ENCODE assay signal across 8 mouse cellular contexts in the genomic region with DNA sequence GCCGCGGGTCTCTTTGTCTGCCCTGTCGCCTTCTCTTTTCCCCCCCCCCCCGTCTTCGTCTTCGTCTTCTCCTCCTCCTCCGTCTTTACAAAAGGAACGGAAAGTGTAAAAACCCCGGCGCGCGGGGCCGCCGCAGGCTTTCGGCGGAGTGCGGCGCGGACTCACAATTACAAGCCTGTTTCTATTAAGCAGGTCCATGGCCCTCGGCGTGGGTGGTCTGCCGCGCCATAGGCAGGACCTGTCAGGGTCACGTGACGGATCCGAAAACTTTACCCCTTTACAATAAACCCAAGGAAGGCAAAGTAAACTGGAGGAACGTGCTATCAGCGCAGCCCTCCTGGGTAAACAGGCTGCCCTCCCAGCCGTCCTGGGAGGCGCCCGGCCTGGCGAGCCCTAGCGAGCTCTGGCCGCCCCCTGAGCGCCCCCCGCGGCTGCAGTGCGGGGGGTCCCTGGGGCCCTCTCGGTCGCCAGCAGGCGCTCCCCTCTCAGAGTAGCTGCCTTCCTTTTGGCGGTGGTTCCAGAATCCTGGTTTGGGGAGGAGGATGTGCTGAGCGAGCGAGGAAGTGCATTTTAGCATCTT. TPM values are rescaled to one million over a fixed set of nuclear protein-coding genes. Genes with fewer than 3 reads are reported as not detected.
DNase-seq lines count a peak whose midpoint lies in the region; ATAC-seq and TF ChIP-seq lines count a peak whose summit lies in the region.

A gene (minus strand): TSS at position 343 of the 580 bp plus-strand sequence.

- peak within 1 kb of the TSS; percentile 91 for H3K4me2 ChIP-seq in intestine, embryonic 14.5 days (ENCODE audit: low read length)
- H3K4me2 ChIP-seq in limb, embryonic 14.5 days (replicated peaks; ENCODE audit: low read depth, low read length, severe bottlenecking): peak within 1 kb of the TSS; percentile 95
- peak within 1 kb of the TSS; percentile 89 for H3K4me2 ChIP-seq in midbrain, embryonic 15.5 days

- no peak for TF ChIP-seq CTCF in cortical plate, adult 2 months (IDR thresholded peaks at IDR 0.05; ENCODE audit: extremely low read depth, insufficient read depth, low read length)

- H3K4me3 ChIP-seq in cortical plate, adult 2 months (ENCODE audit: insufficient read depth, low read length): peak within 1 kb of the TSS; percentile 62
- H3K4me3 ChIP-seq in intestine, embryonic 14.5 days (ENCODE audit: low read depth, low read length): peak within 1 kb of the TSS; percentile 80
- peak within 1 kb of the TSS; percentile 90 for H3K4me3 ChIP-seq in limb, embryonic 14.5 days (replicated peaks; ENCODE audit: low read length)
- peak within 1 kb of the TSS; percentile 49 for H3K4me3 ChIP-seq in midbrain, embryonic 15.5 days

- WGBS in intestine, embryonic 14.5 days: under 1% methylated on average over 41 of the region's 44 CpGs
- under 1% methylated on average over 42 of the region's 44 CpGs for WGBS in limb, embryonic 14.5 days
- 1% methylated on average over 43 of the region's 44 CpGs for WGBS in midbrain, embryonic 15.5 days

- no peaks in the 10 kb centered on the region for H3K9me3 ChIP-seq in intestine, embryonic 14.5 days (ENCODE audit: control insufficient read depth, low read length)
- no peaks in the 10 kb centered on the region for H3K9me3 ChIP-seq in limb, embryonic 14.5 days (ENCODE audit: control insufficient read depth, low read length)
- H3K9me3 ChIP-seq in midbrain, embryonic 15.5 days: no peaks in the 10 kb centered on the region

- H3K27me3 ChIP-seq in intestine, embryonic 14.5 days (replicated peaks; ENCODE audit: control insufficient read depth, insufficient read depth, low read length): peaks cover 6% of the 10 kb centered on the region; the same call in 1 of the 2 replicates
- no peaks in the 10 kb centered on the region for H3K27me3 ChIP-seq in limb, embryonic 14.5 days (ENCODE audit: control insufficient read depth, insufficient read depth, low read length)
- peaks cover 40% of the 10 kb centered on the region for H3K27me3 ChIP-seq in midbrain, embryonic 15.5 days (replicated peaks)

- 0 out of 2 replicates have a peak within 1 kb of the TSS, but pooled peaks have one; percentile 48 for H3K27ac ChIP-seq in cortical plate, adult 2 months (ENCODE audit: insufficient read depth, low read length)
- H3K27ac ChIP-seq in intestine, embryonic 14.5 days (ENCODE audit: low read depth): peak within 1 kb of the TSS; percentile 98
- H3K27ac ChIP-seq in limb, embryonic 14.5 days (replicated peaks; ENCODE audit: low read depth, low read length): peak within 1 kb of the TSS; percentile 93
- peak within 1 kb of the TSS; percentile 81 for H3K27ac ChIP-seq in midbrain, embryonic 15.5 days

- peak within 1 kb of the TSS; percentile 100 for H3K9ac ChIP-seq in intestine, embryonic 14.5 days (ENCODE audit: low read length)
- peak within 1 kb of the TSS; percentile 90 for H3K9ac ChIP-seq in limb, embryonic 14.5 days (ENCODE audit: low read depth, low read length, severe bottlenecking)
- peak within 1 kb of the TSS; percentile 65 for H3K9ac ChIP-seq in midbrain, embryonic 15.5 days

- no peaks in the 10 kb centered on the region for H3K36me3 ChIP-seq in intestine, embryonic 14.5 days (ENCODE audit: control insufficient read depth, insufficient read depth, low read length)
- no peaks in the 10 kb centered on the region for H3K36me3 ChIP-seq in limb, embryonic 14.5 days (ENCODE audit: control insufficient read depth, insufficient read depth, low read length)
- H3K36me3 ChIP-seq in midbrain, embryonic 15.5 days (replicated peaks): no peaks in the 10 kb centered on the region

- H3K4me1 ChIP-seq in cortical plate, adult 2 months (ENCODE audit: control insufficient read depth, insufficient read depth, low read length): peaks cover 6% of the 10 kb centered on the region; the same call in 1 of the 2 replicates
- peaks cover 10% of the 10 kb centered on the region; the same call in 1 of the 2 replicates for H3K4me1 ChIP-seq in intestine, embryonic 14.5 days (replicated peaks; ENCODE audit: control insufficient read depth, insufficient read depth, low read length)
- peaks cover 10% of the 10 kb centered on the region for H3K4me1 ChIP-seq in limb, embryonic 14.5 days (ENCODE audit: control insufficient read depth, insufficient read depth, low read length)
- H3K4me1 ChIP-seq in midbrain, embryonic 15.5 days: peaks cover 32% of the 10 kb centered on the region

- TF ChIP-seq POLR2A in cortical plate, adult 2 months (IDR thresholded peaks at IDR 0.05; ENCODE audit: extremely low read depth, insufficient read depth, low read length): no peak
- TF ChIP-seq POLR2A in limb, embryonic 14.5 days (IDR thresholded peaks at IDR 0.05; ENCODE audit: borderline replicate concordance, extremely low read depth, insufficient read depth, insufficient read length): no peak

- ATAC-seq in intestine, embryonic 14.5 days (replicated peaks; ENCODE audit: low FRiP score, low TSS enrichment, low read depth): peak; percentile 59
- ATAC-seq in limb, embryonic 14.5 days (ENCODE audit: low FRiP score, low read depth): peak; percentile 60
- peak; percentile 52 for ATAC-seq in midbrain, embryonic 15.5 days (replicated peaks)

- DNase-seq in A20 (ENCODE audit: low read depth, low spot score): peak; percentile 64
- DNase-seq in T-cell, adult 2 months (ENCODE audit: low spot score): peak; percentile 8
- DNase-seq in gastrocnemius, postnatal 4 days (ENCODE audit: low spot score in 2 of 2): peak in 1 of 2 experiments; percentile 38
- DNase-seq in intestine, embryonic 14.5 days (ENCODE audit: low spot score): peak; percentile 83
- DNase-seq in limb, embryonic 14.5 days (ENCODE audit: low spot score): peak; percentile 75
- DNase-seq in thymus, postnatal 0 days (ENCODE audit: low spot score): peak; percentile 24

RNA-seq across cellular contexts. Expression of the gene that starts here (rescaled TPM):
- 20.2 and 22.3 TPM in 2 replicates for polyA plus RNA-seq in cortical plate, adult 2 months (2012; rRNA removed)
- 10 to 100 TPM; 23.4 to 24.1 TPM for total RNA-seq in gastrocnemius, postnatal 4 days (2021)
- polyA plus RNA-seq in intestine, embryonic 14.5 days (2014; fragmentation: Nextera tagmentation; extraction: Ambion mirVana): 62.8 and 68.0 TPM in 2 replicates
- 45.9 and 67.7 TPM in 2 replicates for polyA plus RNA-seq in limb, embryonic 14.5 days (2012; rRNA removed)
- 31.0 and 36.6 TPM in 2 replicates for polyA plus RNA-seq in limb, embryonic 14.5 days (2014; fragmentation: Nextera tagmentation; extraction: Ambion mirVana)
- 15.5 and 15.7 TPM in 2 replicates for polyA plus RNA-seq in midbrain, embryonic 15.5 days (2015; fragmentation: Nextera tagmentation; extraction: Ambion mirVana)
- polyA plus RNA-seq in thymus, postnatal 0 days (2015; fragmentation: Nextera tagmentation; extraction: Ambion mirVana): 6.4 and 6.7 TPM in 2 replicates

Comparison
In these comparisons a context has a peak if more than half of its experiments do, and no peak if none do; other contexts are left out.
1. H3K27ac ChIP-seq: peak in every context shown above with its lines; median percentile 98 in intestine, embryonic 14.5 days; 93 in limb, embryonic 14.5 days; 81 in midbrain, embryonic 15.5 days; 48 in cortical plate, adult 2 months.